Mouse (Mus musculus): Measurements from ENCODE around the gene Tmem178. TPM values are rescaled to one million over a fixed set of nuclear protein-coding genes. Genes with fewer than 3 reads are reported as not detected.
A peak's percentile ranks its signal among the peaks of the same experiment; 100 is the strongest.

Gene Tmem178
- 3.0 and 4.8 TPM in 2 replicates for polyA plus RNA-seq (2016; fragmentation: Nextera tagmentation; extraction: Ambion mirVana)

- Histone ChIP-seq H3K27ac (peak within 1 kb of the TSS; percentile 90), H3K9me3 (no peaks in the 10 kb centered on the region), H3K4me1 (peaks cover 18% of the 10 kb centered on the region), H3K36me3 (replicated peaks) (no peaks in the 10 kb centered on the region), H3K27me3 (ENCODE audit: poor library complexity, severe bottlenecking) (peaks cover 69% of the 10 kb centered on the region), H3K4me3 (peak within 1 kb of the TSS; percentile 84)
- peak; percentile 43 for DNase-seq (ENCODE audit: extremely low spot score, low spot score)
- WGBS: under 1% methylated on average over 79 of the region's 84 CpGs
Observed at GRCm38 (mm10) chr17:80944530-80945198, at the start of gene Tmem178. TSS of gene Tmem178 (plus strand) at chr17:80944632.

- Histone ChIP-seq H3K4me1 (peaks cover 37% of the 10 kb centered on the region), H3K36me3 (replicated peaks) (no peaks in the 10 kb centered on the region), H3K4me3 (no peak overlapping the region), H3K27me3 (ENCODE audit: poor library complexity, severe bottlenecking) (no peaks in the 10 kb centered on the region), H3K27ac (no peak overlapping the region), H3K9me3 (no peaks in the 10 kb centered on the region)
- WGBS: 26% methylated on average over 2 of the region's 2 CpGs
- no peak for DNase-seq (ENCODE audit: extremely low spot score, low spot score)
Observed at GRCm38 (mm10) chr17:80896481-80896880, 48.0 kb upstream of the Tmem178 start.

DNA sequence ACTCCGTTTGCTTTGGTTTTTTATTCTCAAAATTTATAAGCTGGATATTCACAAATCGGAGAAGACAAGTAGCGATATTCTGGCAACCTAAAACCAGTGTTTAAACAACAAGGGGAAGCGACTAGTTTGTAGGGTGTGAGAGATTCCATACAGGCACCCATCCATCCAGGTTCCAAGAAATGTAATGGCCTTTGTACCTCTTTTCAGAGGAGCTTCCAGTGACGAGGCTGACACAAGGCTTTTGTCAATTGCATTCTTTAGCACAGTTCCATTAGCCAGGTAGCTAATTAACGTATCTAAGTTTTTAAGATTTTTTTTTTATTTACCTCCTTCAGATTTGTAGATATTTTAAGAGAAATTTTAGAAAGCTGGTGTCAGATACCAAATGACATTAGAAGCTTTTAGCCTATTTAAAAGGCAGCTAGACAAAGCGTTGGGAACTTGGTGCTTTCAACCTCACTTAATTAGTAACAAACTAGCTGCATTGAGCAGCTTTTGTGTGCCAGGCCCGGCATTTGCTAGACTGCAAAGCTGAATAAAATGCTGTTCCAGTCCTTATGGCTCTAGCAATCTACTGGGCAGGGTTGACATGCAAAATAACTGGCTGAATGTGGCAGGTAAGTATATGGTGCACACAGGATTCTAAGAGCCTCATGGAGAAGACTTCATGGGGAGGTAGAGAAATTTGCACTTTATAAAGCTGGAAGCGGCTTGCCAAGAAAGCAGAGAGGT, 46.6 kb upstream of the Tmem178 start:
- Histone ChIP-seq H3K4me1 (peaks cover 37% of the 10 kb centered on the region), H3K9me3 (no peaks in the 10 kb centered on the region), H3K27me3 (ENCODE audit: poor library complexity, severe bottlenecking) (no peaks in the 10 kb centered on the region), H3K4me3 (no peak overlapping the region), H3K27ac (peak overlapping the region; percentile 13; the same call in 1 of the 2 replicates), H3K36me3 (replicated peaks) (no peaks in the 10 kb centered on the region)
- DNase-seq (ENCODE audit: extremely low spot score, low spot score): no peak
- 54% methylated on average over 9 of the region's 9 CpGs for WGBS

DNA sequence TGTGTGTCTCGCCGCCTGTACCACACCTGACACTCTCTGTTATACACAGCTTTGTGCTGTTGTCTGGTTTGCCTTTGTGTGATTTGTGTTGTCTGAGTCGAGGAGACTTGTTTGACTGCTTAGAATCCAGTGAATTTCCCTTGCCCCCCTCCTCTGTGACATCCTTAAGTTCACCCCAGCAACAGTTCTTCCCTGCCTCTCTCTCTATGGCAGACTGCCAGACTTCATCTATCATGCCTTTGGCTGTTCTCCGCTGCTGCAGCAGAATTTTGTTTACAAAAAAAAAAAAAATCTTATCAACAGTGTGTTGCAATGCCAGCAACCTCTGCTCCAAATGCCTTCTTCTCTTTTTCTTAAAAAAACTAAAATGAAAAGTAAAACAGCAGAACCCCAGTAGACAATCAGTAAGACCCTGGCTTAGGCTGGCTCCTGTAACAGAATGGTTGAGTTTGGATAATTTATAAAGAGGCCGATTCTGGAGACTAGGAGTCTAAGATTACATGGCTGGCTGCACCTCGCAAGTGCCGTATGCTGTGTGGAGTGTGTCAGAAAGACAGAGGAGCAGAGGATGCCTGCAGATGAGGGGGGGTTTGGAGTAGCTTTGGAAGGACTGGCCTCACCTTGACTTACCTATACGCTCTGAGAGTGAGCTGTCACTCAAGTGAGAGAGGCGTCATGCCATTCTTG, 44.8 kb upstream of the Tmem178 start:
- Histone ChIP-seq H3K27ac (no peak overlapping the region), H3K27me3 (ENCODE audit: poor library complexity, severe bottlenecking) (no peaks in the 10 kb centered on the region), H3K36me3 (replicated peaks) (no peaks in the 10 kb centered on the region), H3K4me1 (peaks cover 48% of the 10 kb centered on the region), H3K4me3 (no peak overlapping the region), H3K9me3 (no peaks in the 10 kb centered on the region)
- 76% methylated on average over 9 of the region's 9 CpGs for WGBS
- no peak for DNase-seq (ENCODE audit: extremely low spot score, low spot score)

GRCm38 (mm10) chr17:80900200-80900520, 44.3 kb upstream of the Tmem178 start:
- no peak overlapping the region for H3K27ac ChIP-seq
- no peaks in the 10 kb centered on the region for H3K36me3 ChIP-seq (replicated peaks)
- no peaks in the 10 kb centered on the region for H3K9me3 ChIP-seq
- H3K27me3 ChIP-seq (ENCODE audit: poor library complexity, severe bottlenecking): no peaks in the 10 kb centered on the region
- no peak for DNase-seq (ENCODE audit: extremely low spot score, low spot score)
- H3K4me3 ChIP-seq: no peak overlapping the region
- peaks cover 50% of the 10 kb centered on the region for H3K4me1 ChIP-seq
- WGBS: 83% methylated on average over 2 of the region's 2 CpGs

DNA sequence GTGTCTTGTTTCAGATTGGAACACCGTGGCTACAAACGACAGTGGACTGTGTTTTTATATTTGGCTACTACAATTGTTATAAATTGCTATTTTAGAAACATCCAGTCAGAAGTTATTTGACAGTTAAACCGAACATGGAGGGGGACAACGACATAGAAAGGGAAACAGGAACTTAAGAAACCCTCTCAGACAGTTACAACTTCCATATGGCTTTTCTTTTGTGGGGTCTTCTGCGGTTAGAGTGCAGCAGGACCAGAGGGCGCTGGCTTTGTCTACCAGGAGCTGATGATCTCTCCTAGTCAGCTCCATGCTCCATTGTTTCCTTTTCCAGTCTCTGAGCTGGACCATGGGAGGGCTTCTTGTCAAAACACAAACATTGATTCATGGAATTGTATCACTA, 42.5 kb upstream of the Tmem178 start:
- Histone ChIP-seq H3K36me3 (replicated peaks) (no peaks in the 10 kb centered on the region), H3K9me3 (no peaks in the 10 kb centered on the region), H3K4me1 (peaks cover 42% of the 10 kb centered on the region), H3K27me3 (ENCODE audit: poor library complexity, severe bottlenecking) (no peaks in the 10 kb centered on the region), H3K4me3 (no peak overlapping the region), H3K27ac (no peak overlapping the region)
- no peak for DNase-seq (ENCODE audit: extremely low spot score, low spot score)
- WGBS: 87% methylated on average over 6 of the region's 6 CpGs

- WGBS: 90% methylated on average over 11 of the region's 11 CpGs
- Histone ChIP-seq H3K27ac (no peak overlapping the region), H3K4me3 (no peak overlapping the region), H3K27me3 (ENCODE audit: poor library complexity, severe bottlenecking) (no peaks in the 10 kb centered on the region), H3K4me1 (peaks cover 28% of the 10 kb centered on the region), H3K9me3 (no peaks in the 10 kb centered on the region), H3K36me3 (replicated peaks) (no peaks in the 10 kb centered on the region)
- no peak for DNase-seq (ENCODE audit: extremely low spot score, low spot score)
Observed at GRCm38 (mm10) chr17:80903121-80903875, 41.1 kb upstream of the Tmem178 start.

GRCm38 (mm10) chr17:80904061-80904460, 40.4 kb upstream of the Tmem178 start:
- no peaks in the 10 kb centered on the region for H3K36me3 ChIP-seq (replicated peaks)
- H3K27me3 ChIP-seq (ENCODE audit: poor library complexity, severe bottlenecking): no peaks in the 10 kb centered on the region
- no peak for DNase-seq (ENCODE audit: extremely low spot score, low spot score)

GRCm38 (mm10) chr17:80915666-80916065, 28.8 kb upstream of the Tmem178 start:
- DNase-seq (ENCODE audit: extremely low spot score, low spot score): no peak
- Histone ChIP-seq H3K27me3 (ENCODE audit: poor library complexity, severe bottlenecking) (no peaks in the 10 kb centered on the region; the same call in 1 of the 2 replicates), H3K9me3 (0 out of 2 replicates have a peak, but pooled peaks cover 2% of the 10 kb centered on the region), H3K4me1 (peaks cover 9% of the 10 kb centered on the region), H3K36me3 (replicated peaks) (no peaks in the 10 kb centered on the region), H3K27ac (no peak overlapping the region), H3K4me3 (no peak overlapping the region)
- WGBS: 96% methylated on average over 2 of the region's 2 CpGs

More at GRCm38 (mm10) chr17:80904061-80904460, 40.4 kb upstream of the Tmem178 start:
- Histone ChIP-seq H3K9me3 (no peaks in the 10 kb centered on the region), H3K4me3 (no peak overlapping the region), H3K4me1 (peaks cover 23% of the 10 kb centered on the region), H3K27ac (no peak overlapping the region)
- 83% methylated on average over 5 of the region's 5 CpGs for WGBS

DNA sequence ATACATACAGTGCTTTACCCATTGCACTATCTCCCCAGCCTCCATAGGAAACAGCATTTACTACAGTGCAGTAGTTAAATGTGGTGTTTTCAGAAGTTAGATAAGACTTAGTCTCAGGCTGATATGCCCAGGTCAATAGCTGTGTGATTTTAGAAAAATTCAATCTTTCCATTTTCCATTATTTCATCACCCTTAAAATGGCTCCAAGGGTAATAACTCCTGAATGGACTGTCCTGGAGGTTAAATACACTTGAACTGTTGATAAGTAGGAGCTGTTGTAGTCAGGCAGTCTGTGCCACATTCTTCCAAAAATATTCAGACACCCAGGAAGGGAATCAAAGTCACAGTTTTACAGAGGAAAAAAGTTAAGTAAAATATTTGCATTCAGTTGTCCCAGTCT, 25.2 kb upstream of the Tmem178 start:
- H3K27ac ChIP-seq: no peak overlapping the region
- H3K27me3 ChIP-seq (ENCODE audit: poor library complexity, severe bottlenecking): peaks cover 3% of the 10 kb centered on the region; the same call in 1 of the 2 replicates
- no peak for DNase-seq (ENCODE audit: extremely low spot score, low spot score)
- H3K4me1 ChIP-seq: peaks cover 16% of the 10 kb centered on the region
- H3K9me3 ChIP-seq: no peaks in the 10 kb centered on the region
- no peaks in the 10 kb centered on the region for H3K36me3 ChIP-seq (replicated peaks)
- H3K4me3 ChIP-seq: no peak overlapping the region

DNA sequence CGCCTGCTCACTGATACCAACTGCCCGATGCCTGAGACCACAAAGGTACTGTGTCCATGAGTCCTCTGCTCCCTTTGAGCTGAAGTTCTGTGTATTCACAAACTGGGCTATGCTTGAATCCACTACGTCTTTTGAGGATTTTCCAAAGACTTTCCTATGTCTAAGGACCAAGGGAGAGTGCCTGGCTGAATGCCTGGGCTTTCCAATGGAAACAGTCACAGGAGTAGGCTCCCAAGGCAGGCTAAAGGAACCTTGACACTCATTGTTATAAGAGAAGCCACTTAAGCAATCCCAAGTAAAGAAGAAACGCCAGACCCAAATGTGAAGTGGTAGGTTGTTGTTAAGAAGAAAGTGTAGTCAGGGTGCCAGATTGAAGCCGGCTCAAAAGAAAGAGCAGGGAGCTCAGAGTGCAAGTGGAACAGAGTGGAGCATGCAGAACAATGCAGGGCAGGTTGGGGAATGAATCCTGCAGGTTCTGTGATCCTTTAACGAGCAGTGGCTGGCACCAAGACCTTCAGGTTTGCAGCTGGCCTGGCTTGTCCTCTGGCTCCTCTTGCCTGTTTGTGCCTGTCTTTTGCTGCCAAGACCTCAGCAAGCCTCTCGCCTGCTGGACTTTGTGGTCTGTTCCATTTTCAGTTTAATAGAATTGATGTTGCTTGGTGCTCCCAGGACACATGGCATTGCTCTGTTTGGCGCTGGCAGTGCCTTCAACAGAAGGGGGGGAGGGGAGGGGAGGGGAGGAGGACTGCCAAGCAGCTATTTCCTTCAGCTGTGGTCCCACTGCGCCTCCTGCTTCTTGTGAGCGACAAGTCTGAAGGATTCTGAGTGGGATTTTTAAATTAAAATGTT, 22.9 kb upstream of the Tmem178 start:
- no peak overlapping the region for H3K27ac ChIP-seq
- WGBS: 69% methylated on average over 10 of the region's 10 CpGs
- peaks cover 16% of the 10 kb centered on the region for H3K4me1 ChIP-seq
- DNase-seq (ENCODE audit: extremely low spot score, low spot score): no peak
- peaks cover 3% of the 10 kb centered on the region; the same call in 1 of the 2 replicates for H3K27me3 ChIP-seq (ENCODE audit: poor library complexity, severe bottlenecking)
- no peak overlapping the region for H3K4me3 ChIP-seq
- H3K36me3 ChIP-seq (replicated peaks): no peaks in the 10 kb centered on the region
- H3K9me3 ChIP-seq: no peaks in the 10 kb centered on the region

DNA sequence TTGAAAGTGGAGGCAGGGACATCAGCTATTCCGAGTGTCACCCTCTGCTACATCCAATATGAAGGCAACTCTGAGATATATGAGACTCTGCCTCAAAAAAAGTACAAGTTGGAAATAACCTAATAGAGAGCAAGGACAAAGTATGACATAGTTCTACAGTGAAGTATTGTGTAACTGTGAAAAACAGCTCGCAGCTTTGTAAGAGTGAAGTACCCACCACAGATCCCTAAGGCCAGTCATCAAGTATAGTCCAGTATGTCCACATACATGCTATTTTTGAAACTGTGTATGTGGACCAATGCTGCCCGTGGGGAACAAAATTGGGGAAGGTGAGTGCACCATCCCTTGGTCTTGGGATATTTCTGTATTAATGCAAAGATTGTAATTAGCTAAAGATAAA, 18.9 kb upstream of the Tmem178 start:
- 94% methylated on average over 3 of the region's 3 CpGs for whole genome bisulfite sequencing
- H3K4me1 ChIP-seq: peaks cover 8% of the 10 kb centered on the region

More for the DNA sequence above, 18.9 kb upstream of the Tmem178 start:
- DNase-seq (ENCODE audit: extremely low spot score, low spot score): no peak
- H3K36me3 ChIP-seq (replicated peaks): no peaks in the 10 kb centered on the region
- no peak overlapping the region for H3K27ac ChIP-seq
- no peaks in the 10 kb centered on the region for H3K9me3 ChIP-seq
- 0 out of 2 replicates have a peak, but pooled peaks cover 3% of the 10 kb centered on the region for H3K27me3 ChIP-seq (ENCODE audit: poor library complexity, severe bottlenecking)
- no peak overlapping the region for H3K4me3 ChIP-seq

Data from forebrain, embryonic 10.5 days (tissue).